Mouse (Mus musculus) adrenal gland, adult (tissue): ENCODE data around the gene Taok1.

Experiments
- DNase-seq, 2 experiments: peaks; one replicate each; pipeline ENCODE4 v3.0.0; 2022 to 2023; ENCODE audit warnings: low spot score in 1 of 2; ENCODE audit not compliant: inconsistent age in 2 of 2

The Taok1 gene

DNA sequence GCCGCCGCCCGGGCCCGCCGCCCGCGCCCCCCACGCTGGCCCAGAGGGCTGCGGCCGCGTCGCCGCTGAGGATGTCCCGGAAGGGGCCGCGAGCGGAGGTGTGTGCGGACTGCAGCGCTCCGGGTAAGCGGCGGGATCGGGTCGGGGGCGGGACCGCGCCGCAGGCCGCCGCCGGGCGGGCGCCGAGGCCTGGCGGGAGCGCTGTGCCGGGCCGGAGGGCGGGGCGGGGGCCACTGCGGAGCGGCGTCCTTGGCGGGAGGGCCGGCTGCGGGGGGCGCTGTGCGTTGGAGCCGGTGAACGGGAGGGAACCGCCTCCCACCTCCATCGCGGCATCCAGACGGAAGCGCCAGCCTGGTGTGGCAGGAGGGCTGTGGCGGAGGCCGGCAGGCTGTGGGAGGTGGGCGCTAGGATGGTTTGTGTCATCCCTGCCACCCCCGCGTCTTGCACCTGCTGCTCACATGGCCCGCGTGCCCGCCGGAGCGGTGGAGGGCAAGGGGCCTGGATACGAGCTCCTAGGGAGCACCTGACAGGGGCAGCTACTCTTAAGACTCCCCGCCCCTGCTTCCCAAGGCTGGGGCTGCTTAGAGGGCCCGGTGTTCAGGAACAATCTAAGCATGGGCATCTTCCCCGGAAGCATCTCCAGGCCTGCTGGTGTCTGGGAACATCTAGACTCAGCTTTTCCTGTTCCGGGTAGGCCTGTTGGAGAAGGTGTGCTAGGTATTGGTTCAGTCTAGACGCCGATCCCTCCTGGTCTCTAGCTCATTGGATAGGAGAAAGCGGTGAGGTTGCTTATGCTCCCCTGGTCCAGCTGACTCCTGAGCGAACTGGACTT, 113.9 kb downstream of the Taok1 start, which contains the start of gene Git1:
Gene Git1, plus strand, starts transcription at position 51 of the 832 bp plus-strand sequence.
- peak; percentile 72 to 80 for DNase-seq

DNA sequence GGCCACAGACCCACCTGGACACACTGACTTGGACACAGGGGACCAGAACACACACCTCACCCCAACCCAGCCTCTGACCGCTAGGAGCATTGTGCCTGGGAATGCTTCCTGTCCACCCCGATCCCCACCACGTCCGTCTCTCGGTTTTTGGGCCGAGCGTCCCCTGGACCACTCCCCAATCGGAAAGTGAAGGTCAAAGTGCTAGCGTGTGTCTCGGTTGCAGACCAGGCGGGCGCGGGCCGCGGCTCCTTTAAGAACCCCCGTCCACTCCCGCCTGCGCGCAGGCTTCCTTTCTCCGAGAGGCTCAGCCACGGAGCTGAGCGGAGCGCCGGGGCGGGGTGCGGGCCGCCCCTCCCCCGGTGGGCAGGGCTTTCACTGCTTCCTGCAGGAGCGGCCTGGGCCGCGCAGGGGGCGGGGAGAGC, 114.7 kb downstream of the Taok1 start:
- DNase-seq, result peak; percentile 96 to 97

DNA sequence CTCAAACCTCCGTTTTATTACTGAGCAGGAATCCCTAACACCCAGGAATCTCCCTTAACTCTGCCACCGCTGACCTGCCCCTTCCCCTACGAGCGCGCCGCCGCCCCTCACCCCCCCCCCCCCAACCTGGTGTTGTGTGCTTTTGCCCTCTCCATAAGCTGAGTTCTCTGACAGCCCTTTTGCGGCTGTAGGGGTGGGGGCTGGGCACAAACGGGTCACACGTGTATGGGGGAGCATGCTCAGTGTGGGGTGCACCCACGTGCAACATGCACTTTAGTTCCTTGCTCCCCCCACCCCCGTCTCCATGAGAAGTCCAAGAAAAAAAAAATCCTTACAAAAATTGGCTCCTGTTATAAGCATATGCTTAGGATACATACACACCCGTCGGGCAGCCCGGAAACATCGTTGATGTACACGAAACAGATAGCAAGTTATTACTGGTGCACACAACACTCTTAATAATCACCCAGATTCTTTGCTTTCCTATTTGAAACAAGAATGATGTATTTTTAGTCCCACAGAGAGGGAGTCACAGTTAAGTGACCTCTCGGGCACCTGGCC, 115.2 kb downstream of the Taok1 start:
- DNase-seq, result peak in 1 of 2 experiments; percentile 49

DNA sequence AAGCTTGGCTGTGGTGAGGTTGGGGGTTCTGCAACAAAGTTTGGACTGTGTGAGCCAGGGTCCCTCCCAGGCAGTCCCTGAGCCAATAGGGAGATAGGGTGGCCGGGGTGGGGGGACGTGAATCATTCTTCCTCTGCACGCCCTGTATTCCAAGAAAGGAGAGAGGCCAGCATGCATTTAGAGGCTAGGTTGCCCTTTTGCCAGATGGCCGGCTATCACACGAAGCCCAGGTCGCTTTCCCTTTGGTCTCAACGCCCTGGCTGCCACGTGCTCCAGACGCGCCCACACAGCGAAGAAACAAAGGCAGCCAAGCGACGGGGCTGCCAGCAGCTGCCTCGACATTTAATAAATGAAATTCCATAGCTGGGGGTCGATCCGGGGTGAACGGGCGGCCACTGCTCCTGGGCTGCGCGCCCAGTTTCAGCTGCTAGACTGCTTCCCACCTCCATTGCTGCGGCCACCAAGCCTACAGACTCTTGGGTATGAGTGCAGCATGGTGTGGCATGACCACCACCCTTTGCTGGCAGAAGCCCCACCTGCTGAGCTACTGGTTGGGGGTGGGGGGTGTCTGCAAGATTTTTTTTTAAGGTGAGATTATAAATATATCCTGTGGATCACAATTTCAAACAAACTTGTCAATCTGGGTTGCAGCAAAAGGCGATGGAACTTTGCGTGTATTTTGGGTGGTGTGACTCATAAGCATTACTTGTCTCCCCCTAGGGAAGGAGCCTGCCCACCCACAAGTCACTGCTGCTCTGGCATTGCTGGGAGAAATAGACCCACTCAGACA, 115.9 kb downstream of the Taok1 start:
- DNase-seq, result peak; percentile 75 to 91

DNA sequence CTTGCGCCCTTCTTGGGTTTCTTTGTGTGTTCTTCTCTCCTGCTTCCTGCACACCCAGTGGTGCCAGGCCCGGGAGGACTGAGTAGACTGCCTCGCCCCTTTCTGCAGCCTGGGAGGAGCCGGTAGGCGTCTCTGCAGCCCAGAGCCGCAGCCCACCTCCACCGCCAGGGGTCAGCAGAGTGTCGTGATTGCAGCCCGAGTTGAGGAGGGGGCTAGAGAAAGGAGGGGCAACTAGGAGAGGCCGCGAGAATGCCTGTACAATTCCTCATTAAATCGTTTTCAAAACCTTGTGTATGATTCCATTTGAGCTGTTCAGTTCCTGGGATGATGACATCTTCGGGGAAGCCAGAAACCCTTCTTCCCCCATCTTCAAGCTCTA, 116.5 kb downstream of the Taok1 start:
- peak; percentile 89 to 95 for DNase-seq

DNA sequence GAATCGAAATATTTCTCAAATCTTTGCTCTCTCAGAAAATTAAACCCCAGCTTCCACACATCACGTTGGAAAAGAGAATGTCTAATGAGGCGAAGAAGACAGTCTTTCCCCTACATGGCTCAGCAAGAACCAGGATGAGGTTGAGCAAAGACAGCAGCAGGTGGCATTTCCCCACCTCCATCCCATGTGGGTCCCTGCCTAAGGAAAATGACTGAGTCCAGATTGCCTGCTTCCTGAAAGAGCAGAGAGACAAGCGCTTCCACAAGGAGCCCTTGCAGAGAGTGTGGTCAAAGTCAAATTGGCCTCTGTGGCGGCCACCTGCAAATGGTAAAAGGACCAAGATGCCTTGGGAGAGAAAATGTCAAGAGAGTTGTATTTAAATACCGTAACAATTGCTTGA, 117.2 kb downstream of the Taok1 start:
- DNase-seq, result peak in 1 of 2 experiments; percentile 48

DNA sequence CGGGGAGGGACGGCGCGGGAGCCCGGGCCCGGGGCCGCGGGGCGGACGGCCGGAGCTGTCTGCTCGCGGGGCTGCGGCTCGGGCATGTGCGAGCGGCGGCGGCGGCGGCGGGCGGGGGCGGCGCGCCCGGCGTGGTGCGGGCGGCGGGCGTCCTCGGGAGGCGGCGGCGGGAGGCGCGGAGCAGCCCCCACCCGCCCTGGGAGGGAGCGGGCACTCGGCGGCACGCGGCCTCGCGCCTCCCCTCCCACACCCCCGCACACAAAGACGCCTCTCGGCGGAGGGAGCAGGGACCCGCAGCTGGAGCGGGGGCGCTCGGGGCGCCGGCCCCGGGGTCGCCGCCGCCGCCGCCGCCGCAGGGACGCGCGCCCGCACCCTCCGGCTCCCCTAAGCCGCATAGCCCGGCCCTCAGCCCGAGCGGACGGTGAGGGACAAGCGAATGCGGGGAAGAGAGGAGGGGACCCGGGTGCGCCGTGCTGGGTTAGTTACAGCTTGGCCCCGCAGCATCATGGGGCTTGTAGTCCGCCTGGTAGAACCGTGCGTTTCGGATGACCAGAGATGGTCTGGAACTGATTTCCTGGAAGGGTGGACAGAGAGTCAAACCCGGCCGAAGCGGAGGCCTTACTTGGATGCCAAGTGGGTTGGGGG, 117.9 kb downstream of the Taok1 start, which contains the start of gene Ankrd13b:
Gene Ankrd13b, minus strand, starts transcription at position 88 of the 645 bp plus-strand sequence.
- DNase-seq, result peak; percentile 80 to 93

DNA sequence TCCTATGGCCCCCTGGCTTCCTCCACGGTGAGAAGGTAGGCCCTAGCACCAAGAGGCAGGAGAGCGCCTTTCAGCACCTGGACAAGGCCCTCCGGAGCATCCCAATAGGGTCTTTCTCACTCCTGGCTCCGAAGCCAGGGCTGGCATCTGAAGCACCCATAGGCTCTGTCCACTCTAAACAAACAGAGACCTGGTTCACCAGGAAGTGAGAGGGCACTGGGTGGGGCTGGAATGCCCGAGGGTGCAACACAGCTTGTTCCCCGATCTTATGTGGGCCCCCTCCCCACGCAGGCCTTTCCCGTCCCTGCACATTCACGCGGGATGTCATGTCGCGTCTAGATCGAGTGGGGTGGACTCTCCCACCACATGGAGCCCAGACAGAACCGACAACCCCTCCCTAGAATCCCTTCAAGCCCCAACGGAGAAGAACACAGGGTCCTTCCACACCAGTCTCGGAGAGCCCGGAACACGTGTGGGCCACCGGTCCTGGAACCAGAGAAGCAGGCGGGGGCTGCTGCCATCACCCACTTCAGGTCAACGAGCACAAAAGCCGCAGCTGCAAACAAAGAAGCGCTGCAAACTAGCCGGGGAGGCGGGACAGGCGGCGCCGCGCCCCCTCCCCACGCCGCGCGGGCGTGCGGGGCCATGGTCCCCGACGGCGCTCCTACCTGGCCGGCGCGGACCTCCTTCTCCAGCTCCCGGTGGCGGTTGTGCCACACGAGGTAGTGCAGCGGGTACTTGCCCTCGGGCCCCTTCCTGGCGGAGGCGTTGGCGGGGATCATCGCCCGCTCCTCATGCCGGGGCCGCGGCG, 118.6 kb downstream of the Taok1 start:
- peak; percentile 45 to 74 for DNase-seq

DNA sequence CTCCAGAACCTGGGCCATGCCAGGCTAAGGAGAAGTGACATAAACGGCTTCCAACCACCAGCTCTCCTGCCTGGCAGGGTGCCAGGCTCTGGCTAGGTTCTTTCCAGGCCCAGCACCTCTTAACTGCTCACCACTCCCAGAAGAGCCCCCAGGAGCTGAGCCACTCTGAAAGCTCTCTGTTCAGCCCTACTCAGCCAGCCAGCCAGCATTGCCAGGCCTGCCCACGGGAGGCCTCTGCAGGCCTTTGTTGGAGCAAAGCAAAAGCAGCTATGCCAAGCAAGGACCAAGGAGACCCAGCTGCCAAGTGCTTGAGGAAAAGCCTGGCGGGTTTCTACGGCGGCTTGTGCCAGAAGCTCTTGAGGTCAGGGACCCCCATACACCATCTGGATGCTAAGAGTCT, 120.8 kb downstream of the Taok1 start:
- DNase-seq, result peak in 1 of 2 experiments; percentile 54

DNA sequence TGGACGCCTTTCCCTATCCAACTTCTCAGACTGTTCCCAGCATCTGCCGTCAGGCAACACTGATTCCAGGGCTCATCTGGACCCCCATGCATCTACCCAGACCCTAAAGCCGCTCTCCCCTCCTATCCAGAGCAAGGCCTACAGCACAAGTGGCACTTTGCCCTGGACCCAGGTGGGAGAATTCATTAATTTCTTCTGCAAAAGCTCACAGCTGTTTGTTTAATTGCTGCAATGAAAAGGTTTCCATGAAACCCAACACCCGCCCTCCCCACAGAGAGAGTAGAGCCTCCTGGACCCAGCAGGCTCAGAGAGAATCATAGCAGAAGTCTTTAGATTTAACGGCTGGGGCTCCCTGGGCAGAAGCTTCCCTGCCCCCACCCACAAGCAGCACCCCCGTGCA, 122.4 kb downstream of the Taok1 start:
- DNase-seq, result no peak

DNA sequence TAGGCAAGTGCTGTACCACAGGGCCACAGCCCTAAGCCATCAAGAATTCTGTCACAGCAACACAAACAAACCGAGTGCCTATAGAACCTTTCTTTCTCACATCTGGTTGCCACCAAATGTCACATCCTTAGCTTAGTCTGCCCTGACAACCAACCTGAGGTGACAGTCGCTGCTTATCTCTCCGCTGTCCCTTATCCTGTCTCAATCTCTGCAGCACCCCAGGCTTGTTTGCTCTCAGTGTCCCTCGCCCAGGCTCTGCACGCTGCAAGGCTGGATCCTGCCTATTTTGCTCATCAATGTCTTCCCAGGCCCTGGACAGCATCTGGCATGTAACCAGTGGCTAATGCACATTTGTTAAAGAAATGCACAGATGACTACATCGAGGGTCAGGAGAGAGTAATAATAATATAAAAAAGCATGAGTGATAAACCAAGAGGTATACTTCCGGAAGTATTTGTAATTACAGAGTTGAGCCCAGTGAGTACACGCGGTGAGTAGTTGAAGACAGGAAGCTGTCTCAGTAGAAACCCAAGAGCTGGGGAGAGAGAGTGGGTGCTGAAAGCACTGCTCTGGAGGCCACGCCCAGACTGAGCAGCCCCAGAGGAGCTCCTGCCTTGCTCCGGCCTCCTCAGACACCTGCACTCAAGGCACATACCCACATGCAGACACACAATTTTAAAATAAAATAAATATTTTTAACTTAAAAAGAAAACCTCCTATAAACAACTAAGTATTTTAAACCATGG, 123.9 kb downstream of the Taok1 start:
- peak in 1 of 2 experiments; percentile 24 for DNase-seq

DNA sequence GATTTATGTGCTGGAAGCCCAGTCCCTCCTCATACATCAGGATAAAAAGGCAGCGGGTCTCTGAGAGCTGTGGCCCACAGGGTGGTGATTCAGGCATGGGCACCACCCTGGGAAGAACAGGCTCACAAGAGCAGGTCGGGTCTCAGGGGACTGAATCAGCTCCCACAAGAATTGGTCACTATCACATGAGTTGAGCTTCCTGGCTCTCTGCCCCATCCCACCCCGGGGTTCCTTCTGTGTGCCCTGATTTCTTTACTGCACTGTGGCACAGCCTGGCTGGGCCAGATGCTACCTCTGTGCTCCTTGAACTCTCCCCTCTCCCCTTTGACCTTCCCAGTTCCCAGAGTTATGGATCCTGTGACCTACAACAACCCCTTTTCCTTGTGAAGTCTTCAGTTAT, 124.6 kb downstream of the Taok1 start:
- peak in 1 of 2 experiments; percentile 18 for DNase-seq
